Mouse (Mus musculus) WW6 (cell line): ENCODE results near the gene Ppm1h.

Source experiments
- DNase-seq: peaks from one replicate; pipeline ENCODE4 v3.0.0-alpha.2; 2013; ENCODE audit warnings: low read depth, low spot score

Gene Ppm1h

GRCm38 (mm10) chr10:122743361-122743760 lies 64.8 kb downstream of the Ppm1h start:
- DNase-seq, result no peak

GRCm38 (mm10) chr10:122744970-122745369 lies 66.4 kb downstream of the Ppm1h start:
- no peak for DNase-seq

GRCm38 (mm10) chr10:122746211-122746610 lies 67.6 kb downstream of the Ppm1h start:
- DNase-seq, result no peak

DNA sequence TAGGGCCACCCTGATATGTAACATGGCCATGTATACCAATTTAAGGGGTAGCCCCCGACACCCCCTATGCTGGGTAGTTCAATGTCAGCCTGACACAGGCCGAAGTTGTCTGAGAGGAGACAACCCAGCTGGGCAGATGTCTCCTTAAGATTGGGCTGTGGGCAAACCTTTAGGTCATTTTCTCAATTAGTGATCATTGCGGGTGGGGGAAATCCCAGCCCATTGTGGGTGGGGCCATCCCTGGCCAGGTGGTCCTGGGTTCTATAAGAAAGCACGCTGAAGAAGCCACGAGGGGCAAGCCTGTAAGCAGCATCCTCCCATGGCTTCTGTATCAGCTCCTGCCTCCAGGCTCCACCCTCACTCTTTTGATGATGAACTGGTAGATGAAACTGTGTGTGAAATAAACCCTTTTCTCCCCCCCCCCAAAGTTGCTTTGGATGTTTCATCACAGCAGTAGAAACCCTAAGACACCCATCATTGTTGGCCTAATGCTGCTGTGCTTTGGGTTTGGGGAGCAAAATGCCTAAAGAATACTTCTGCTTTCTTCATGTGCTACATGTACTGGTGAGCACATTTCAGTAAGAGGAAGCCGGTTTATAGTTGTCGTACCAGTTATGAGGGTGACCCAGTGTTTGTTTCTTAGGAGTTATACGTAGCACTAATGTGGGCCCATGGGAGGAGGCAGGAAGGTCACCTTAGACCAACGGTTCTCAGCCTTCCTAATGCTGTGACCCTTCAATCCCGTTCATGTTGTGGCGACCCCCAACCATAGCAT lies 68.8 kb downstream of the Ppm1h start:
- no peak for DNase-seq

DNA sequence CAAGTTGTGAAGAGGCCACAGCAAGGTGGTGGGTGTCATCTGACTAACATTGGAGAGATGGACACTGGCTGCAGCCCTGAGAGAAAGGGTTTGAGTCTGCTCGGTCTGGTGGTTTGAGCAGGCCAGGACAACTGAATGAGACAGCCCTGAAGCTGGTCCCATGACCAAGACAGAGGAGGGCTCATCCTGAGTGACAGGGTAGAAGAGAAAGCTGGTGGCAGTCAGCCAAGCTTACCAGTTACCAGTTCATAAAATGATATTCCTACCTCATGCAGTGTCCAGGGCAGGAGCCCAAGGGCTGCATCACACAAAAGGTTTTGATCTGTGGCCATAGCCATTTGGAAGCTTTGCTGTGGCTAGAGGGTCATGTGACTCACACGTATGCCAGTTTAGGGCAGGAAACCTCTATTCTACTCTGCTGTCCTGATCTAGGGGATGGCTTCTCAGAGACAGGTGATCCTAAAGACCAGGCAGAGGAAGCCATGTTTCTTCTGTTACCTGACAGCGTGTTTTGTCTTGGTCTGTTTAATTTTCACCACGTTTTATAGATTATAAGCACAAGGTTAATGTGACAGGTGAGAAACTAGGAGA lies 69.9 kb downstream of the Ppm1h start:
- DNase-seq, result no peak

DNA sequence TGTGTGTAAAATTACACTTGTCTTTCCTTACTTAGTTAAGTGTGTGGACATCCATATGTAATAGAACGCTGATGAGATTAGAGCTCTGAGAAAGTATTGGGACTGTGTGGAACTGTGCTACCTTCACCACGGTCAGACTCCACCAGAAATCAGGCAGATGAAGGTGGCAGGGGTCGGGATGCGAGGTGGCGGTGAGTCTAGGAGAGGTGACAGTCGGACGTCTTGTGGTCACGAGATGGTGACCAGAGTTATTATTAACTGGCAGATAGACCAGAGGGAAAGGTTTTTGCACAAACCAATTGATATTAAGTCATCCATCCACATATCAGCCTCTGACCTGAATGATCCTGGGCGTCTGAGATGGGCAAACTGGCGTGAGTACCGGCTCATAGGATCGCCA lies 70.5 kb downstream of the Ppm1h start:
- DNase-seq, result no peak

DNA sequence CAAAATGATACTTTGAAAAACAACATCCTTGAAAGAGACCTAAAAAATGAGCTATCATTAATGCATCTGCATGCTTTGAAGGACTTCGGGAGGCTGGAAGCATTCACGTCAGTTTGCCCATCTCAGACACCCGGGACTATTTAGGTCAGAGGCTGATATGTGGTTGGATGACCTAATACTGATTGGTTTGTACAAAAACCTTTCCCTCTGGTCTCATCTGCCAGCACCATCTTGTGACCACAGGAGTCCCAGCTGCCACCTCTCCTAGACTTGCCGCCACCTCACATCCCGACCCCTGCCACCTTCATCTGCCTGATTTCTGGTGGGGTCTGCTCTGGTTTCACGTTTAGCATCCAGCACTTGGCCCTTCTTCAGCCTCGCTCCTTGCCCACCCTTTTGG lies 71.3 kb downstream of the Ppm1h start:
- DNase-seq, result no peak

GRCm38 (mm10) chr10:122752950-122753923 lies 74.7 kb downstream of the Ppm1h start:
- DNase-seq, result no peak

GRCm38 (mm10) chr10:122753924-122754307 lies 75.4 kb downstream of the Ppm1h start:
- DNase-seq, result no peak

DNA sequence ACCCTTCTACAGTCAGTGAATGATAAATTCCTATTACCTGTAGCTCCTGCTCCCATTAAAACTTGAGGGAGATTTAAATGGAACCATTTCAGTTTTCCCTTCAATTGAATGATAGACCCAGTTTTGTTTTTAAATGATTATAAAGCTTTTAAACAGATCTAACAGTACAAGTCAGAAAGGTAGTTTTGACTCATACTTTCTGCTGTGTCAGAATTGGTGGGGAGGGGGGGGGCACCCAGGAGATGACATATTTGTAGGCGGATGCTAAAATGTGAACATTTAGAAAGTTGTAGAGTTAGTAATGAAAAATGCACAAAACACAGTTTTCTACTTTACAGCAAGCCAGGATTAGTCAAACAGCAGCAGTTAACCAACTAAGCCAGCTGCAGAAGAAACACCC lies 76.4 kb downstream of the Ppm1h start:
- DNase-seq, result no peak

DNA sequence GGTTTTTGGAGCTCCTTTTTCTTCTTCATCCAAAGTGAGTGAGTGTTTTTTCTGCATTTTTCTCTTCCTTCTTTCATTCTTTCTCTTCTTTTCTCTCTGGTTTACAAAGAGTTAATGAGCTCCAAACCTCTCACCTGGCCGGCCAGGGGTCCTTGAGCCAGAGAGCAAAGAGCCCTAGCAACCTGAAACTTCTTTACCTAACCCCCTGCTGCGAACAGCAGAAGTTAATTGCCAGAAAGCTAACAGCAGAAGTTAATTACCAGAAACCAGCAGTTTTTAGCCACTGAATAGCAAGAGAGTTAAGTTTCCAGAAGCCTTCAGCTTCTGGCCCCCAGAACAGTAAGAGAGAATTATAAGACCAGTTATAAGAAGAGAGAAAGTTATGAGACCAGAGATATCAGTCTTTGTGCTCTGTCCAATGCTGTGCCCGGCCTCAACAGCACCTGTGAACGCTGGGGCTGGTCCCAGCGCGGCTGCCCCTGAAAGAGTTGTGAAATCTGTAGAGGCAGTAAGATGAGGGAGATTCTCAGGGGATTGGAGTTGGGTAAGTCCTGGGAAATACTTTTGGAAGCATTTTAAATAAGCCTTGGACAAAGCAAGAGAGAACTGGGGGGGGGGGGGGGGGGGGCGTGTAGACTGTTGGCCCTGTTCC lies 78.4 kb downstream of the Ppm1h start:
- no peak for DNase-seq

DNA sequence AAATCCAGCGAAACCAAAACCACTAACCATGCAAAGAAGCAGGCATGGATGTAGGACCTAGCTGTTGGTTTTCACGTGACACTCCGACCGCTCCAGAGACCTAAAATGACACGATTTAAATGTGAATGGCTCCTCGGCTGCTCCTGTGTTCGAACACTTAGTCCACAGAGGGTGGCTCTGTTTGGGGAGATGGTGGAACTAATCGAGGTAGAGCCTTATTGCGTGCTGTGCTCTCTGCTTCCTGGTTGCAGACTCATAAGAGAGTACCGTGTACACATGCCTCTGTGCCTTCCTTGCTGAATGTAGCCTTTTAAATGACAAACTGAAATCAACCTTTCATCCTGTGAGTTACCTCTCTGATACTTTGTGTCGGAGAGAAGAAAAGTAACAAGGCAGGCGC lies 79.2 kb downstream of the Ppm1h start:
- no peak for DNase-seq

DNA sequence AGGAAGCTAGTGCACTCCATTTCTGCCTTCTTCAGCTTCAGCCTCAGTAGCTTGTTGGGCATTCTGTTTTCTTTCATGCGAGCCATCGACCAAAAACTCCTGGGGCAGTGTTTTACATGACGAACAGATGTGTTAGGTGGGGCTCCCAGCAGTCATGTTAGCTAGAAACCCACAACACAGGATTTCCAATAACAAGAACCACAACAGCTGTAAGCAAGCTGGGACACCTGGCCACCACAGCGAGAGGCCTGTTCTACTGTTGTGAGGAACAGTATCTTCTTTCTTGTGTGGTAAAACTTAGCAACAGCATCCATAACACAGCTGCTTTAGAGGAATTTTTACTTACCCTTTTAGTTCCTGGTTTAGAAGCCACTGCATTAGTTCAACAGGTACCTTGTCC lies 79.8 kb downstream of the Ppm1h start:
- no peak for DNase-seq

GRCm38 (mm10) chr10:122759729-122760128 lies 81.2 kb downstream of the Ppm1h start:
- DNase-seq, result no peak

GRCm38 (mm10) chr10:122760469-122761307 lies 82.1 kb downstream of the Ppm1h start:
- no peak for DNase-seq

GRCm38 (mm10) chr10:122762772-122763511 lies 84.4 kb downstream of the Ppm1h start:
- no peak for DNase-seq

DNA sequence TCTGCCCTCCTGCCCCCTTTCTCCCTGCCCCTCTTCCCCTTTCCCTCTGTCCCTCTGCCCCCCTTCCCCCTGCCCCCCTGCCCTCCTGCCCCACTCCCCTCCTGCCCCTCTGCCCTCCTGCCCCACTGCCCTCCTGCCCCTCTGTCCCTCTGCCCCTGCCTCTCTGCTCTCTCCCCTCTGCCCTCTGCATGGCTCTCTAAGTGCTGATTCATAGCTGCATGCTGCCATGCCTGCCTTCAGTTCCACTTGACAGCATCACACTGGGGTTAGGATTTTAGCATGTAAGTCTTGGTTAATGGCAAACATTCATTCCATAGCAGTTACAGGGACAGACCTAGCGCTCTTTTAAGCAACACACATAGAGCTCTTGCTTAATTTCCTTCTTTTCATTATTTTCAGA lies 85.0 kb downstream of the Ppm1h start:
- DNase-seq, result no peak

DNA sequence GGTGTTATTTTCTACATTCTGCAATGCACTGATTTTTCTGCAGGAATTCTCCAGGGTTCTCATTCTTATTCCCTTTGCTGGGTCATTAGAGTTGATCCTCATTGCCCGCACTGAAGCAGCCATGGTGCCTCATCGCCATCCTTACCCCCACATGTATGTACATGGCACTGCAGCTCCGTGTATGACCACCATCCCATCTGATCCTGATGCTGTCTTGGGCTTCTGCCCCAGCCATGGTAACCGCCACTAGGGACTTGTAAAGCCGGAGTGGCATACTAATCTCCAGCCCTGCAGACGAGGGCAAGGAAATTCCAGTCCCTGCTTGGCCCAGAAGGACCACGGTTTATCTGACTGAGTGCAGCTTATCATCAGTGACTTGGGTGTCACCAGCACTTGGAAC lies 86.1 kb downstream of the Ppm1h start:
- no peak for DNase-seq

- no peak for DNase-seq
These were observed 87.0 kb downstream of the Ppm1h start for GRCm38 (mm10) chr10:122765521-122765920.

DNA sequence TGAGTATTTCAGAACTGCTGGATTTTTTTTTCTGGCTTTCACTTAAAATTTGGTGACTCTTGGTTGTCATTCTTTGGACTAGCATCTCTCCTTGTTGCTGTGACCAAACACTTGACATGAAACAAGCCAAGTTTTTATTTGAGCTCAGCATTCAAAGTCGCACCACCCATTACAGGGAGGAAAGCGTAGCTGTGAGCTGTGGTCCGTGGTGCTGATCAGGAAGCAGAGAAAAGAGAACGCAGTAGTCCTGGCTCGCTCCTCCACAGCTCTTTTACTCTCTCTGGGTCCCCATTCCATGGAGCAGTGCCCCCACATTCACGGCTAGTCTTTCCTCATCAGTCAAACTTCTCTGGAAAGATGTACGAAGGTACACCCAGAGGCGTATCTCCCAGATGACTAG lies 87.4 kb downstream of the Ppm1h start:
- DNase-seq, result no peak
